Mouse (Mus musculus): ENCODE measurements around the gene Upk3b.
A peak's percentile ranks its signal among the peaks of the same experiment; 100 is the strongest.

GRCm38 (mm10) chr5:136061567-136061966, 23.3 kb downstream of the Upk3b start:
- peak; percentile 94 for TF ChIP-seq CTCF (IDR thresholded peaks at IDR 0.05; ENCODE audit: control insufficient read depth, insufficient read depth, insufficient replicate concordance, low read depth, low read length)
- no peak for TF ChIP-seq POLR2A (IDR thresholded peaks at IDR 0.05; ENCODE audit: control insufficient read depth, low read depth, low read length)
